Mouse (Mus musculus): ENCODE measurements around the gene Cplx3.

The Cplx3 gene

GRCm38 (mm10) chr9:57638651-57639459 lies 32.8 kb upstream of the Cplx3 start:
- DNase-seq (ENCODE audit: low spot score in 2 of 2): no peak

GRCm38 (mm10) chr9:57637741-57638322 lies 31.8 kb upstream of the Cplx3 start:
- no peak for DNase-seq (ENCODE audit: low spot score in 2 of 2)

- no peak for DNase-seq (ENCODE audit: low spot score in 2 of 2)
These were observed 31.2 kb upstream of the Cplx3 start for GRCm38 (mm10) chr9:57637272-57637671.

GRCm38 (mm10) chr9:57633481-57634024 lies 27.5 kb upstream of the Cplx3 start:
- DNase-seq (ENCODE audit: low spot score in 2 of 2): peak in 1 of 2 experiments; percentile 32

GRCm38 (mm10) chr9:57629118-57629874 lies 23.2 kb upstream of the Cplx3 start:
- peak; percentile 56 to 68 for DNase-seq (ENCODE audit: low spot score in 2 of 2)

- DNase-seq (ENCODE audit: low spot score in 2 of 2): no peak
These were observed 22.6 kb upstream of the Cplx3 start for GRCm38 (mm10) chr9:57628717-57629116.

- no peak for DNase-seq (ENCODE audit: low spot score in 2 of 2)
These were observed 21.8 kb upstream of the Cplx3 start for GRCm38 (mm10) chr9:57627892-57628291.

- DNase-seq (ENCODE audit: low spot score in 2 of 2): no peak
These were observed 21.1 kb upstream of the Cplx3 start for GRCm38 (mm10) chr9:57627191-57627590.

- no peak for DNase-seq (ENCODE audit: low spot score in 2 of 2)
These were observed 19.8 kb upstream of the Cplx3 start for GRCm38 (mm10) chr9:57625674-57626500.

GRCm38 (mm10) chr9:57624295-57624694 lies 18.2 kb upstream of the Cplx3 start:
- DNase-seq (ENCODE audit: low spot score in 2 of 2): no peak

- no peak for DNase-seq (ENCODE audit: low spot score in 2 of 2)
These were observed 14.6 kb upstream of the Cplx3 start, which contains the start of gene Lman1l for GRCm38 (mm10) chr9:57620674-57621073. Gene Lman1l (minus strand): TSS chr9:57620774.

- DNase-seq (ENCODE audit: low spot score in 2 of 2): no peak
These were observed 12.8 kb upstream of the Cplx3 start for GRCm38 (mm10) chr9:57618854-57619253.

- DNase-seq (ENCODE audit: low spot score in 2 of 2): no peak
These were observed 11.6 kb upstream of the Cplx3 start for GRCm38 (mm10) chr9:57617556-57618169.

GRCm38 (mm10) chr9:57614786-57615185 lies 8.7 kb upstream of the Cplx3 start:
- no peak for DNase-seq (ENCODE audit: low spot score in 2 of 2)

GRCm38 (mm10) chr9:57613975-57614374 lies 7.9 kb upstream of the Cplx3 start:
- no peak for DNase-seq (ENCODE audit: low spot score in 2 of 2)

- DNase-seq (ENCODE audit: low spot score in 2 of 2): no peak
These were observed 6.5 kb upstream of the Cplx3 start for GRCm38 (mm10) chr9:57612587-57612986.

- DNase-seq (ENCODE audit: low spot score in 2 of 2): no peak
These were observed 4.3 kb upstream of the Cplx3 start for GRCm38 (mm10) chr9:57610359-57610826.

- no peak for DNase-seq (ENCODE audit: low spot score in 2 of 2)
These were observed 3.7 kb upstream of the Cplx3 start for GRCm38 (mm10) chr9:57609803-57610202.

GRCm38 (mm10) chr9:57605503-57605902 lies 578 bp downstream of the Cplx3 start:
- DNase-seq (ENCODE audit: low spot score in 2 of 2): no peak

GRCm38 (mm10) chr9:57604875-57605274 lies 1.2 kb downstream of the Cplx3 start:
- no peak for DNase-seq (ENCODE audit: low spot score in 2 of 2)

GRCm38 (mm10) chr9:57602098-57602497 lies 4.0 kb downstream of the Cplx3 start:
- DNase-seq (ENCODE audit: low spot score in 2 of 2): no peak

Data from frontal cortex, postnatal 25 days (tissue).